Mouse (Mus musculus): ENCODE data around the gene Sgms1.
"Not testable (repeated sequence)": the region's sequence is repeated elsewhere in the genome, so short reads cannot be mapped to it uniquely, and the experiment has no call there.

Gene Sgms1

GRCm38 (mm10) chr19:32124155-32124554 lies 265.4 kb downstream of the Sgms1 start:
- no peak for DNase-seq

GRCm38 (mm10) chr19:32123196-32123595 lies 266.3 kb downstream of the Sgms1 start:
- no peak for DNase-seq

GRCm38 (mm10) chr19:32120798-32121197 lies 268.7 kb downstream of the Sgms1 start:
- DNase-seq, result no peak

GRCm38 (mm10) chr19:32119666-32120065 lies 269.8 kb downstream of the Sgms1 start:
- no peak for DNase-seq

- no peak for DNase-seq
Observed at GRCm38 (mm10) chr19:32118496-32118895, 271.0 kb downstream of the Sgms1 start.

GRCm38 (mm10) chr19:32117484-32118018 lies 272.0 kb downstream of the Sgms1 start:
- DNase-seq, result no peak

- no peak for DNase-seq
Observed at GRCm38 (mm10) chr19:32111866-32112790, 277.4 kb downstream of the Sgms1 start.

GRCm38 (mm10) chr19:32107771-32108306 lies 281.7 kb downstream of the Sgms1 start, which contains the start of gene Asah2:
Gene Asah2 (minus strand): TSS chr19:32108211.
- peak; percentile 72 for DNase-seq

GRCm38 (mm10) chr19:32106750-32107149 lies 282.8 kb downstream of the Sgms1 start:
- DNase-seq, result no peak

- DNase-seq, result no peak
Observed at GRCm38 (mm10) chr19:32104217-32104616, 285.3 kb downstream of the Sgms1 start.

- DNase-seq, result no peak
Observed at GRCm38 (mm10) chr19:32102976-32103300, 286.6 kb downstream of the Sgms1 start.

- DNase-seq, result no peak
Observed at GRCm38 (mm10) chr19:32102294-32102975, 287.1 kb downstream of the Sgms1 start.

- DNase-seq, result no peak
Observed at GRCm38 (mm10) chr19:32098582-32098981, 290.9 kb downstream of the Sgms1 start.

- DNase-seq, result no peak
Observed at GRCm38 (mm10) chr19:32092358-32092757, 297.2 kb downstream of the Sgms1 start.

GRCm38 (mm10) chr19:32090804-32091203 lies 298.7 kb downstream of the Sgms1 start:
- no peak for DNase-seq

- no peak for DNase-seq
Observed at GRCm38 (mm10) chr19:32088570-32088969, 300.9 kb downstream of the Sgms1 start.

GRCm38 (mm10) chr19:32087736-32088470 lies 301.6 kb downstream of the Sgms1 start:
- DNase-seq, result no peak

- not testable (repeated sequence) for DNase-seq
Observed at GRCm38 (mm10) chr19:32084813-32085212, 304.7 kb downstream of the Sgms1 start.
